Mouse (Mus musculus): ENCODE data around the gene Tmub1.
A peak's percentile ranks its signal among the peaks of the same experiment; 100 is the strongest.

Tmub1 gene

GRCm38 (mm10) chr5:24455076-24455475, 7.4 kb upstream of the Tmub1 start:
- no peak for DNase-seq (ENCODE audit: low read depth in 2 of 2, low spot score in 2 of 2)

- no peak for DNase-seq (ENCODE audit: low read depth in 2 of 2, low spot score in 2 of 2)
These were observed 6.3 kb upstream of the Tmub1 start for GRCm38 (mm10) chr5:24453985-24454303.

GRCm38 (mm10) chr5:24453283-24453984, 5.8 kb upstream of the Tmub1 start:
- DNase-seq (ENCODE audit: low read depth in 2 of 2, low spot score in 2 of 2), result no peak

- no peak for DNase-seq (ENCODE audit: low read depth in 2 of 2, low spot score in 2 of 2)
These were observed 5.1 kb upstream of the Tmub1 start for GRCm38 (mm10) chr5:24452691-24453233.

DNA sequence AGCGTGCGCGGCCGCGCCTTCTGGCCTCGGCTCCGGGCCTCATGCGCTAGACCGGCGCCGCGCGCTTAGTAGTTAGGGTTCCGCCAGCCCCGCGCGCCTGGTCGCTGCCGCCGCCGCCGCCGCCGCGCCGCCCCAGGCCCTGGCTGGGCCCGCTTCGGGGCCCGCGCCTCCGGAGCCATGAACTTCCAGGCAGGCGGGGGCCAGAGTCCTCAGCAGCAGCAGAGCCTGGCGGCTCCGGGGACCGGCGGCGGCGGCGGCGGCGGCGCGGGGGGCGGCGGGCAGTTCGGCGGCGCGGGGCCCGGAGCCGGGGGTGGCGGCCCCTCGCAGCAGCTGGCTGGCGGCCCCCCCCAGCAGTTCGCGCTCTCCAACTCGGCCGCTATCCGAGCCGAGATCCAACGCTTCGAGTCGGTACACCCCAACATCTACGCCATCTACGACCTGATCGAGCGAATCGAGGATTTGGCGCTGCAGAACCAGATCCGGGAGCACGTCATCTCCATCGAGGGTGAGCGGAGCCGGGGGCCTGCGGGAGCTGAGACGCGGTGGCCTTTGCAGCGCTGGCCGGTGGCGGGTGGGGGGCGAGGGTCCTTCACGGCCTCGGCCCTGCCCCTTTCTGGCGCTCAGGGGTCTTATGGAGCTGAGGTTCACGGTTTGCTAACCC, 4.5 kb upstream of the Tmub1 start, which contains the start of gene Agap3:
Gene Agap3, plus strand, starts transcription at position 148 of the 661 bp plus-strand sequence.
- DNase-seq (ENCODE audit: low read depth in 2 of 2, low spot score in 2 of 2), result peak in 1 of 2 experiments; percentile 34

DNA sequence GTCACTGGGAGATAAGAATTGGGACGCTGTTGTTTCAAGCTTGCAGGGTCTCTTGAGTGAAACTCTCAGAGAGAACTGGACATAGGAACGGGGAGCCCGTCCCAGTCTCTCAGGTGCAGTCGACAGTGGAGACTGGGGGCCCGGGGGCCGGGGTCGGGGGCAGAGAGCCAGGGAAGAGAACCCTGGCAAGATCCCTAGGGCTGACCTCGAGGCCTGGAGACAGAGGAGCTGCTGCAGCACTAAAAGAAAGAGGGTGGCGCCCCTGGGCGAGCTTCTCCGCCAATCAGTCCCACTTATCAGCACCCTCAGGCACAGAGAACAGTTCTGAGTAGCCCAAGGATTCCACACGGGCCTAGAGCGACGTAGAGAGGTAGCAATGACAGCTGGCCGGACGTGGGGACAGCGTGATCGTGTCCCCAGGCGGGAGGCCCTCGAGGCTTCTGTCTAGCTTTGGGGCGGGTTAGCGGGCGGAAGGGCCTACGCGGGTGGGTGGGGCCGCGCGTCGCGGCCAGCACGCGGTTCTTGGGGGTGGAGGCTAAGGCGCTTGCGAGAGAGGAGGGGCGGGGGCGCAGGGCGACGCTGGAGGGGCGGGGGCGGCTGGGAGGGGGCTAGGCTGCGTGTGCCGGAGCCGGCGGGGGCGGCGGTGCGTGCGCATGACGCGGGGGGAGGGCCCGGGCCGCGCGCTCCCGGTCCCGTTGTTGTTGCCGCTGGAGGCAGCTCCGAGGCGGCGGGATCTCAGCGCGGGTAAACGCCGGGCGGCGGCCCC, 3.8 kb upstream of the Tmub1 start:
- DNase-seq (ENCODE audit: low read depth in 2 of 2, low spot score in 2 of 2), result peak; percentile 65 to 67

GRCm38 (mm10) chr5:24446630-24447029, 1.0 kb downstream of the Tmub1 start:
- no peak for DNase-seq (ENCODE audit: low read depth in 2 of 2, low spot score in 2 of 2)

DNA sequence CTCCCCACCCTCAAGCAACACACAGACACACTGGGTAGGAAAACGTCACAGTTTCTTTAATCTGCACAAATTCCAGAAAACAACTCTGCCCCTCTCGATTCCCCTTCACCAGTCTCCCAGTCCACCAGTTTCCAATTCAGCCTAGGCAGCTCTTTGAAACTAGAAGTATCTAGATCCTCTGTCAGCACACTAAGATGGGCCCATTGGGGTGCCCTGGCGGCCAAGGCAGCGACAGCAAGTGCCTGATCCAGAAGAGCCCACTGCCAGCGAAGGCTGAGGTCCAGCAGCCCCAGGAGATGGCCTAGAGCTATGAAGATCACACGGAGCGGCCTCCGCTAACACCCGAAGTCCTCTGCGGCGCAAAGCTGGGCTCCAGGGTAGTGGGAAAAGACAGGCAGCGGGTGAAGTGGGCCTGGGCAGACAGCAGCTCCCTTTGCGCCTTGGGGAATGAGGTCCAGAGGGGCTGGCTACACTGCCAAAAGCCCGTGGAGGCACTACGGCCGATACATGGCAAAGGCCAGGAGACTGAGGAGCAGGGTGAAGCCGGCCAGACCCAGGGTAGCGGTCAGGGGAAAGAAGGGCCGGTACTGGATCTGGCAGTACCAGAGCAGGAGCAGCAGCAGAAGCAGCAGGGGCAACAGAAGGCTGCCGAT, 2.1 kb downstream of the Tmub1 start:
- no peak for DNase-seq (ENCODE audit: low read depth in 2 of 2, low spot score in 2 of 2)

GRCm38 (mm10) chr5:24444746-24445427, 2.8 kb downstream of the Tmub1 start, which contains the start of gene Fastk:
TSS of gene Fastk (minus strand) at chr5:24445287.
- peak; percentile 84 to 87 for DNase-seq (ENCODE audit: low read depth in 2 of 2, low spot score in 2 of 2)

- DNase-seq (ENCODE audit: low read depth in 2 of 2, low spot score in 2 of 2), result no peak
These were observed 3.7 kb downstream of the Tmub1 start for GRCm38 (mm10) chr5:24443927-24444326.

GRCm38 (mm10) chr5:24443204-24443603, 4.5 kb downstream of the Tmub1 start:
- DNase-seq (ENCODE audit: low read depth in 2 of 2, low spot score in 2 of 2), result no peak

- DNase-seq (ENCODE audit: low read depth in 2 of 2, low spot score in 2 of 2), result no peak
These were observed 5.6 kb downstream of the Tmub1 start for GRCm38 (mm10) chr5:24442029-24442428.

GRCm38 (mm10) chr5:24441187-24441586, 6.5 kb downstream of the Tmub1 start:
- DNase-seq (ENCODE audit: low read depth in 2 of 2, low spot score in 2 of 2), result no peak

DNA sequence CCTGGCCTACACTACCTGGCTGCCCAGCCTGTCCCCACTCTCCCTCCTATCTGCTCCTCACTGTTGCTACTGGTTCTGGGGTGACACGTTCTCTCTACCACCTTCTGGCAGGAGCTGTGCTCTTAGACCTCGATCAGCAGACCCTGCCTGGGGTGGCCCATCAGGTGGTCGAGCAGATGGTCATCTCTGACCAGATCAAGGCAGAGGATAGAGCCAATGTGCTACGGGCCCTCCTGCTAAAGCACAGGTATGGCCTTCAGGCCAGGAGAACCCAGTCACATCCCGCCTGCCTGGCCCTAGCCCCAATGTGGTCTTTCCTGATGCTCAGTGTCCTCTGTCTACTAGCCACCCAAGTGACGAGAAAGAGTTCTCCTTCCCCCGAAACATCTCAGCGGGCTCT, 13.7 kb downstream of the Tmub1 start:
- no peak for DNase-seq (ENCODE audit: low read depth in 2 of 2, low spot score in 2 of 2)

GRCm38 (mm10) chr5:24428596-24428995, 19.1 kb downstream of the Tmub1 start:
- no peak for DNase-seq (ENCODE audit: low read depth in 2 of 2, low spot score in 2 of 2)

GRCm38 (mm10) chr5:24427981-24428402, 19.7 kb downstream of the Tmub1 start:
- no peak for DNase-seq (ENCODE audit: low read depth in 2 of 2, low spot score in 2 of 2)

DNA sequence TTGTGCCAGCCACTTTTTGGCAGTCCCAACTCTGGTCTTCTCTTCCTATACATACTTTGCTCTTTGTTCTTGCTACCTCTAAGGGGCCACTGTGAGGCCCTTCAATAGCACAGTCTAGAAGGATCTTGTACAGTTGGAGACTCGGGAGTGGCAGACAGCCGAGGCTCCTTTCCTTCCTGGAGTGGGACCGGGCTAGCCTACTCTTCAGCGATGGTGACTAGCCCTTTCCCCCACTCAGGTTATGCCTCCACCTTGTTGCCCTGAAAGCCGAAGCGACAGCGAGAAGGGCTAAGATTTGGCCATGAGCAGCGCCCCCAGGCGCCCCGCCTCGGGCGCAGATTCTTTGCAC, 20.4 kb downstream of the Tmub1 start:
- DNase-seq (ENCODE audit: low read depth in 2 of 2, low spot score in 2 of 2), result no peak

- DNase-seq (ENCODE audit: low read depth in 2 of 2, low spot score in 2 of 2), result no peak
These were observed 20.9 kb downstream of the Tmub1 start for GRCm38 (mm10) chr5:24426556-24427284.

- DNase-seq (ENCODE audit: low read depth in 2 of 2, low spot score in 2 of 2), result no peak
These were observed 21.6 kb downstream of the Tmub1 start for GRCm38 (mm10) chr5:24426037-24426432.

- peak in 1 of 2 experiments; percentile 47 for DNase-seq (ENCODE audit: low read depth in 2 of 2, low spot score in 2 of 2)
These were observed 22.1 kb downstream of the Tmub1 start for GRCm38 (mm10) chr5:24425421-24426036.

Data from CD8-positive naive resting alpha-beta T cell, adult 2 months (primary cell).